Mouse (Mus musculus): ENCODE measurements around the gene Hkdc1.
A peak's percentile ranks its signal among the peaks of the same experiment; 100 is the strongest.
"Not testable (repeated sequence)": the region's sequence is repeated elsewhere in the genome, so short reads cannot be mapped to it uniquely, and the experiment has no call there.

Gene Hkdc1

DNA sequence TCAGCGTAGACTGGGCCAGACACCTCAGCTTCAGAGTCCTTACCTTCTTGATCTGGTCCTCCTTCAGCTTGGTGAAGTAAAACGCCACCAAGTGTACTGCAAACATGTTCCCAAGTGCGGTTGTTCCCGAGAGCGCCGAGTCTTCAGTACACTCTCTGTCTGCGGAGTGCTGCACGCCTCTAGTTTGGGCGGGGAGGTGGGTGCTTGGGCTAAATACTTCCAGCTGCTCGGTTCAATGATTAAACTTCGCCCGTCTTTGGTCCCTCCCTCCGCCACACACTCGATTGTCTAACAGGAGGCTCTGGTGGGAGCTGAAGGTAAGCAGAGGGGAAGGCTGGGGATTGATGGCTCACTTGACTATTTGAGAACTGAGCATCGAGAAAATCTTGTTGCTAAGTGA, at the start of gene Hkdc1:
Gene Hkdc1 (minus strand): TSS at position 237 of the 400 bp plus-strand sequence.
- DNase-seq = peak; percentile 39

DNA sequence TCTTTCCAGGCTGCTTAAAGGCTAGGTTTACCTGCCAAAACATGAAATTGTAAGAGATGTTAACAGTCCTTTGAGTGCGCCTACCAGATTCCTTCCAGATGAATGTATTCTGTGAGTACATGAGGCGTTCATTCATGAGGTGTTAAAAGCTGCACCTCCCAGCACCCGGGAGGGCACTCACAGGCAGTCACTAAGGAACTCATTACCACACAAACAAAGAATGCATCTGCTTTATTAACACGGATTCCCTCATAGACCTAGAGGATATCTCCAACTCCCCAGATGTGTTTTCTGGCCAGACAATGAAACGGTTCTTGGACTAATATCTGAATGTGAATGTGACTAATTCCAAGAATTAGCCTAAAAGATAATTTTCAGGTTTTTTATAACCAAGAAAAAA, 48.8 kb upstream of the Hkdc1 start:
- no peak for DNase-seq

DNA sequence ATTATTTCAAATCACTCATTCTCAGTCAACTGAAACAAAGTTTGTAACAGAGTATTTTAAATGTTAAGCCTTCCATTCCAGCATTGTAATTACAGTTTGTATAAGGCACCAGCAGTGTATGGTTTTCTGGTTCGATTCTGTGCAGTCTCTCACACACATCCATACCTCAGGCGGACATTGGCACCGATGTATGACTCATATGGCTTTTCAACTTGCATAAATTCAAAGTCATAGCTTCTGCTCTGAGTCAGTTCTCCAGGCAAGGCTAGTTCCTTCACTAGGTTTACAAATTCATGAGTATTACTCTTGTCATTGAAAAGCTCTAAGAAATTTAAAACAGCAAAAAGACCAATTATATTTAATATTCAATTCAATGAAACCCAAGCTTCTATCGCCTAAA, 47.4 kb upstream of the Hkdc1 start:
- DNase-seq = no peak

- DNase-seq = no peak
Observed at GRCm38 (mm10) chr10:62461321-62461720, 39.0 kb upstream of the Hkdc1 start.

- DNase-seq = not testable (repeated sequence)
Observed at GRCm38 (mm10) chr10:62452001-62452400, 29.7 kb upstream of the Hkdc1 start.

DNA sequence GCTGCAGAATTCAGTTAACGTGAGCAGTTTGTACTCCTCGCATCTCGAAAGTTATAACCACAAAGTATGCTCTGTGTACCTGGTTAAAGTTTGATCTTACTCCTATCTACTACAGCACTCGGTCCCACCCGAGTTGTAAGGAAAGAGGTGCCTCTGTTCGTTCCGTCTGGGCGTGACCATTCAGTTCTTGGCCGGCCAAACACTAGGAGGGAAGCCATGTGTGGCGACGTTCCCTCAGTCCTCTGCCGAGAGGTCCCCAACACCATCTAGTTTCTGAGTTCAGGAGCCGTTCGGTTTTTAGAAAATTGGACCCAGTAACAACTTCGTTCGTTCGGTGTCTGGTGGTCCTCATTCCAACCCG, 28.0 kb upstream of the Hkdc1 start:
- DNase-seq = no peak

DNA sequence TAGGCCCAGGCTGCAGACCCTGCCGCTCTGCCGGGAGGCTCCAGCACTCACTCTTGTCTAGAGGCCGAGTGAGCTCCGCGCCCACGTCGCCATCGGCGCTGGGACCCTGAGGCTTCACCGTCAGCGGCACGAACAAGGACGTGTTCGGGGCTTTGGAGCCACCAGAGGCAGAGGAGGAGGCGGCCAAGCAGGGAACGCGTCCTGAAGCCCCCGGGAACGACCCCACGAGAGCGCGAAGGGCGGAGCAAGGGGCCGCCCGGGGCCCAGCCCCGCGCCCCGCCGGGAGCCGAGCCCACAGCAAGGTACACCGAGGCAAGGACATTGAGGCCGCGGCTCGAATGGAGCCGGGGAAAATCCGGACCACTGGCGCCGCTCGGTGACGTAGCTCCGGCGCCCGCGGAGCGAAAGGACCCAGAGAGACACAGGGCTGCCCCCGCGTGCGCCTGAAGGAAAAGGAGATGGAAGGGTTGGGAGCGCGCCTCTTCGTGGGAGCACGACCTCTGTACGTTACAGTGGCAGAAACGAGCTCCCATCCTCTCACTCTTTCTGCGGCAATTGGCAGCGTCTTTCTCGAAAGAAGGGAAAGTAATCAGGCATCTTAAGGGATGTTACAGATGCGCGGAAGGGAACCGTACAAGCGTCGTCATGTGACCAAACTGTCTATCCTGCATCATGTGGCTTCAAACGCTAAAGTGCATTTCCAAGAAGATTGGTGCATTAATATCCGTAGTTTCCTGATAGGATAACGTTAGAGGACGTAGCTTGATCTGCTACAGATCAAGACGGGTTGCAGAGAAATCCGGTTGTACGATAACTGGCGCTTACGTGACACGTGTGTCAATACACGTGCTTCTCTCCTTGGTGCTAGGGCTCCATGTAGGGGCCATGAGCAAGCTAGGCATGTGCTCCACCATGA, 27.3 kb upstream of the Hkdc1 start, which contains the start of the genes 4930507D05Rik and Supv3l1:
Gene 4930507D05Rik (plus strand): TSS at position 126 of the 916 bp plus-strand sequence.
Gene Supv3l1 (minus strand): TSS at position 375 of the 916 bp plus-strand sequence.
- DNase-seq = peak; percentile 94

DNA sequence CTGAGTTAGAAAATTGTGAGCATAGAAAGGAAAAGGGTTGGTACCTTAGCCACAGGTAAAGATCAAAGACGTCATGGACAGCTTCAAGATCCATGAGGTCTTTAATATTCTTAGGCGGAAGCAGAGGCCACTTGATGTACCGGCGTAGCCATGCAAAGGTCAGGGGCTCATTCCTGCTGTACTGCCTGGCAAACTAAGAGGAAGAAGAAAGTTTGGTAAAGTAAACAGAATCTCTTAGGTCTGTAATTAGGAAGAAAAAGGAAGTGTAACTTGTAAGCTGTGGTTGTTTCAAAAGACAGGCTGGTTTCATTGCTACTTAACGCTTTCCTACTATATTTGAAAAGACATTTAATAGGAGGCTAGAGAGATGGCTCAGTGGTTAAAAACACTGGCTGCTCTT, 8.1 kb upstream of the Hkdc1 start:
- no peak for DNase-seq

- DNase-seq = no peak
Observed at GRCm38 (mm10) chr10:62425081-62425871, 3.0 kb upstream of the Hkdc1 start.

DNA sequence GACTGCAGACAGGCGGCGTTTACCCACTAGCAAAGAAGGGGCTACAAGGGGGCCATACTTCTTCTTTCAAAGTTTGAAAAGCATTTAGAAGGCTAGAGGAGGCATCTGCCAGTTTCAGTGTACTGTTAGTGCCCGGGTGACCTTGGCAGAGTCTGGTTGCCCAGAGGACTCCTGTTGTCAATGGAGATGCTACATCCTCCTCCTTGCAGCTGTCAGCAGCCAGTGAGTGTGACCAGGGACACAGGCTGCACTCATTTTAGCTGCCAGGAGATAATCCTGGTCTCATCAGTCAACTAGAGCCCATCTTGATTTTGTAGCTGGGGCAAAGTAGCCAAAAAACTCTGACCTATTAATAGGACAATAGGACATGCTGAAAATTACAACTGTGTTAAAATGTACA, 1.2 kb downstream of the Hkdc1 start:
- no peak for DNase-seq

DNA sequence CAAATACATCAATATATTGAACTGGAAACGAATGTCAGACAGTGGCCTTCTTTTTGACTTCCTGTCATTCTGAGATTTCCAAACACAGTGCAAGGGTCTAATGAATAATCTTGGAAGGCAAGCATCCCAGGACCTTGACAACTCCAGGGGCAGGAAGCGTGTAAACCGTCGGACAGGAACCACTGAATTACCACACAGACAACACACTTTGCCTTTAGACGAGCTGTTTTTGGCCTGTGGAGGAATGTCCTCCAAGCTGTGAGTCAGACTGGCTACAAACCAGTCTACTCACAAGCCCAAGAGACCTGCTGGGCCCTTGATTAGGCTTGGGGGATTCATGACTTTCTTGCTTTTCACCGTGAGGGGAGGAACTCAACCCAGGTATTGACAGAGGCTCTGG, 1.9 kb downstream of the Hkdc1 start:
- DNase-seq = no peak

GRCm38 (mm10) chr10:62419422-62419821, 2.9 kb downstream of the Hkdc1 start:
- no peak for DNase-seq

DNA sequence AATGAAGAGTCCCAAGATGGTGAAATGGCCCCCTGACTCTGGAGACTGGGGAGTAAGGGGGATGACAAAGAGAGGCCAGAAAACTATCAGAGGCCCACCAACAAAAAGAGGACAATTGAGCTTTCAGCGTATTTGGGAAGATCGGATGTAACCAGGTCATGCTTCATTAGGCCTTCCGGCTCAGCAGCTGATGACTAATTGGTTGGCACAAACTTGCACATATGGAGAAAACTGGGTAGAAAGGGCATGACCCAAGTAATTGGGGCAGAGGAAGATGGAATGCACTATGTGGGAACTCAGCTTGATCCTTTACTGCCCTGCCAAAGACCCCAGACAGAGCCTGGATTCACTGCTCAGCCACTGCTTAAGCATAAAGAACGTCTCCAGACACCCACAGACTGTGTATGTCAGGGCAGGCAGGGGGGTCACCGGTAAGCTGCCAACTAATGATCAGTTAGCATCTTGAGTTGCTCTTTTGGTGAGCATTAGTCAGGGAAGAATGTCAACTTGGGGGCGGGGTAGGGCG, 3.4 kb downstream of the Hkdc1 start:
- DNase-seq = no peak

GRCm38 (mm10) chr10:62413606-62413982, 8.7 kb downstream of the Hkdc1 start:
- no peak for DNase-seq

DNA sequence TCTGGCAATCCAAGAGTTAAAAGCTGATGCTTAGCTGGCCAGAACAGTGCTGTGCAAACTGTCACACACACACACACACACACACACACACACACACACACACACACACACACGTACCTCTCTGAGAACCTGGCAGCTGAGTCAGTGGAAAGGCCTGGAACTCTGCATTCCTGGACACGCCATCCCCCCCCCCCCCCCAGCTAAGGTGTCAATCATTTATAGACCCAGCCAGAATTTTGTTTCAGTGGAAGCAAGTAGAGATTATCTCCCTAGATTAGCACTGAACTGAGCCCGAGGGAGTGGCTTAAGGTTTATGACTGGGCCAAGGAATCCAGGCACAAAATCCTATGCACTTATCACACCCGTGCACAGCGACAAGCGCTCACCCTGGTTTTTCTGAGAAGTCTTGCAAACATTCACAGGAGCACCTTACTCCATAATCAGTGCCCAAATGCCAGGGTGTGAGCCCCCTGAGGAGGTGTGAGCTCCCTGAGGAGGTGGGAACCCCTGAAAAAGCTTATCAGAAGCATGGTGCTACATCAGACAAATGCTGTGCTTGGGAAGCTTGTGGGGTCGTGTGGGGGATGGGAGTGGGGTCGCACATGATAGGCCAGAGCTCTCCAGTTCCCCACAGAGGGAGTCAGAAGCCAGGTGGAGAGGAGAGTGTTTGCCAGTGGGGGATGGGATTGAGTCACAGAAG, 9.2 kb downstream of the Hkdc1 start:
- DNase-seq = peak; percentile 8

GRCm38 (mm10) chr10:62411431-62412410, 10.6 kb downstream of the Hkdc1 start:
- DNase-seq = no peak

- peak; percentile 78 for DNase-seq
Observed at GRCm38 (mm10) chr10:62410943-62411342, 11.3 kb downstream of the Hkdc1 start.

DNA sequence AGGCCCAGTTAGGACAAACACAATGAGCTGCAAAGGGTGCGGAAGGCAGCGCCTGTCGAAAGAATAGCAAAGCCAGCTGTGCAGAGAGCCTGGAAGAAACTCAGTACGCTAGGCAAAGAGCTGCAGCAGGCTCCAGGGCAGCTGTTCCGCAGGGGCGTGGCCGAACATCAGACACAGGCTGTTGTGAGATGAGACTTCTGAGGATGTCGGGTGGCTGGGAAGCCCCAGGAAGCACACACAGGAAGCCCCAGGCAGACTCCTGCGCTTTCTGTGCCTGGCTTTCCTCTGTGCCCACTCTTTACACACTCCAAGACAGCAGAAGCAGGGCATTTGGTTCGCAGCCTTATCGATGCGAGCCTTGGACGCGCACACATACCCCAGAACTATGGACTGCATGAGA, 17.4 kb downstream of the Hkdc1 start:
- peak; percentile 63 for DNase-seq

DNA sequence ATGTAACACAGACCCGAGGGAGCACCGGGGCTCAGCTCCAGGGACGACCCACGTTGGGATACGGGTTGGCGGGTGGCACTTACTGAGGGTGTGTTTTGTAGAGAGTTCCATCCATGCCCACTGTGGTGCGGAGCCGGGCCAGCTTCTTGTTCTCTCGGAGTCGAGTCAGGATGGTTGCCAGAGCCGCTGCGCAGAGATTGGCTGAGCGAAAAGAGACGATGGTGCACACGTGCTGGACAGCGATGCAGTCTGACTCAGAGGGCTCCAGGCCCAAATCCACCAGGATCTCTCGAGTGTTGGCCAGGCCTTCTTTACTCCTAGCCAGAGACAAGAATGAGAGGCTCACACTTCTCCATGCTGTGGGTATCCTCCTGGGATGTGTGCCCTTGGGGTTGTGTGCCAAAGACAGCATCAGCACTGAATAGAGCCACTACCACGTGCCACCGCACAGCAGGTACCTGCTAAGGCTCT, 20.6 kb downstream of the Hkdc1 start:
- no peak for DNase-seq

DNA sequence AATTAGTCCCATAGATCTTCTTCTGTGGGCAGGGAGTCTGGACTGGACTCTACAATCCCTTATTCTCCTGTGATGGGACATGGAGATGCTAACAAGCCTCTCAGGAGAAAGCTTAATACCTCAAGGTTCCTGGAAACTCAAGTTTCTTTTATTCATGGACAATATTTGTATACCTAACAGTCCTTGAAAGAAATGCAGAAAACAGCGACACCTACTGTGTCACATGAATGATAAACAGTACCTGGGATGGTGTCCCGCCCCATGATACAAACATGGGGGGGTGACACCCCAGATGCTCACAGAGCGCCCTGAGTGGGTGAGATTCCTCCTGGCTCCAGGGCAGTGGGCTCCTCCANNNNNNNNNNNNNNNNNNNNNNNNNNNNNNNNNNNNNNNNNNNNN, 39.3 kb downstream of the Hkdc1 start:
- no peak for DNase-seq

DNA sequence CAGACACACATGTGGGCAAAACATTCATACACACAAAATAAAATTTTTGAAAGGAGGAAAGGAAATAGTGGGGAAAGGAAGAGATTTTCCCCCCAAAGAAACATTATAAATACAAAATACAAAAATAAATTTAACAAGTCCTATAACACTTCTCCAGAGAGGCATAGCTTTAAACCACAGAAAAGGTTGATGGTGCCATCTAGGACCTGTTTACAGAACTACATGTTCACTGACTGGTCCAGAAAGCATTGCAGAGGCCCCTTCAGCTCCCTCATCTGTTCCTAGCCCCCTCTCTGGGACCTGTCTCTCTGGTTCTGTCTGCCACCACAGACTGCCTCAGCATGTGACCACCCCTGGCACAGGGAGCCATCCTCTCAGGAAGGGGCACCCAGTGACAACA, 41.4 kb downstream of the Hkdc1 start:
- no peak for DNase-seq

GRCm38 (mm10) chr10:62379808-62380207, 42.5 kb downstream of the Hkdc1 start, which contains the start of gene Hk1:
Hk1 (minus strand) TSS chr10:62379908.
- DNase-seq = no peak

Data from embryo, embryonic 11 days (tissue).